23 mouse cellular contexts compared by ENCODE assay signal in genomic region chr9:77502171-77502547, GRCm38 (mm10). TPM values are rescaled to one million over a fixed set of nuclear protein-coding genes. Genes with fewer than 3 reads are reported as not detected.
DNase-seq lines count a peak whose midpoint lies in the region; ATAC-seq and TF ChIP-seq lines count a peak whose summit lies in the region.
"Had no signal": no experiment of that assay in that cellular context is flagged by ENCODE, and none has a peak within 500 bp of the region (broad histone marks: within the 10 kb centered on the region; RNA-seq: fewer than 3 reads in every experiment).

No protein-coding gene starts in this region.

- H3K9ac ChIP-seq in forebrain, postnatal 0 days = no peak overlapping the region
- no peak overlapping the region for H3K9ac ChIP-seq in neural tube, embryonic 12.5 days
- H3K9ac ChIP-seq in neural tube, embryonic 15.5 days (replicated peaks) = no peak overlapping the region
- no peak overlapping the region for H3K9ac ChIP-seq in hindbrain, postnatal 0 days (replicated peaks; ENCODE audit: low read length)
- H3K9ac ChIP-seq in heart, adult 2 months (ENCODE audit: low read depth, low read length) = no peak overlapping the region
- H3K9ac ChIP-seq: embryonic facial prominence, embryonic 12.5 days; heart, embryonic 12.5 days had no signal

- peaks cover 10% of the 10 kb centered on the region; the same call in 1 of the 2 replicates for H3K27me3 ChIP-seq in forebrain, embryonic 10.5 days (ENCODE audit: poor library complexity, severe bottlenecking)
- H3K27me3 ChIP-seq in forebrain, postnatal 0 days (ENCODE audit: insufficient read depth, low read length) = no peaks in the 10 kb centered on the region
- peaks cover 8% of the 10 kb centered on the region; the same call in 1 of the 2 replicates for H3K27me3 ChIP-seq in neural tube, embryonic 12.5 days (replicated peaks)
- no peaks in the 10 kb centered on the region for H3K27me3 ChIP-seq in neural tube, embryonic 15.5 days (replicated peaks)
- no peaks in the 10 kb centered on the region for H3K27me3 ChIP-seq in hindbrain, postnatal 0 days (ENCODE audit: insufficient read depth, low read length)
- H3K27me3 ChIP-seq in heart, adult 2 months (ENCODE audit: control insufficient read depth, insufficient read depth, low read length) = no peaks in the 10 kb centered on the region
- H3K27me3 ChIP-seq: embryonic facial prominence, embryonic 12.5 days; heart, embryonic 12.5 days had no signal

- WGBS in forebrain, embryonic 10.5 days = 38% methylated on average over 6 of the region's 6 CpGs
- WGBS in forebrain, postnatal 0 days = 15% methylated on average over 6 of the region's 6 CpGs
- WGBS in neural tube, embryonic 12.5 days = 43% methylated on average over 6 of the region's 6 CpGs
- 33% methylated on average over 6 of the region's 6 CpGs for WGBS in neural tube, embryonic 15.5 days
- WGBS in hindbrain, postnatal 0 days = 37% methylated on average over 6 of the region's 6 CpGs
- WGBS in heart, adult 2 months = 93% methylated on average over 6 of the region's 6 CpGs

- no peak overlapping the region for H3K4me2 ChIP-seq in forebrain, postnatal 0 days (ENCODE audit: low read depth)
- no peak overlapping the region for H3K4me2 ChIP-seq in neural tube, embryonic 12.5 days (replicated peaks)
- H3K4me2 ChIP-seq in neural tube, embryonic 15.5 days = no peak overlapping the region
- 0 out of 2 replicates have a peak overlapping the region, but pooled peaks have one; percentile 36 for H3K4me2 ChIP-seq in hindbrain, postnatal 0 days (ENCODE audit: low read depth, low read length)
- H3K4me2 ChIP-seq: embryonic facial prominence, embryonic 12.5 days had no signal

- H3K79me2 ChIP-seq in heart, adult 2 months (replicated peaks; ENCODE audit: control insufficient read depth, insufficient read depth, low read length) = 0 out of 2 replicates have a peak, but pooled peaks cover 2% of the 10 kb centered on the region

- H3K27ac ChIP-seq in forebrain, embryonic 10.5 days = 0 out of 2 replicates have a peak overlapping the region, but pooled peaks have one; percentile 44
- no peak overlapping the region for H3K27ac ChIP-seq in forebrain, postnatal 0 days (ENCODE audit: low read depth, low read length)
- H3K27ac ChIP-seq in neural tube, embryonic 12.5 days = no peak overlapping the region
- no peak overlapping the region for H3K27ac ChIP-seq in neural tube, embryonic 15.5 days (replicated peaks)
- no peak overlapping the region for H3K27ac ChIP-seq in hindbrain, postnatal 0 days
- H3K27ac ChIP-seq in heart, adult 2 months = no peak overlapping the region
- H3K27ac ChIP-seq: kidney, postnatal 0 days; limb, embryonic 10.5 days; stomach, postnatal 0 days had no signal

- TF ChIP-seq CTCF in forebrain, postnatal 0 days (IDR thresholded peaks at IDR 0.05; ENCODE audit: low read depth) = no peak
- no peak for TF ChIP-seq CTCF in hindbrain, postnatal 0 days (IDR thresholded peaks at IDR 0.05; ENCODE audit: low read depth)
- no peak for TF ChIP-seq CTCF in heart, adult 2 months (IDR thresholded peaks at IDR 0.05)

- no peaks in the 10 kb centered on the region for H3K36me3 ChIP-seq in forebrain, embryonic 10.5 days (replicated peaks)
- no peaks in the 10 kb centered on the region for H3K36me3 ChIP-seq in forebrain, postnatal 0 days (ENCODE audit: insufficient read depth)
- no peaks in the 10 kb centered on the region for H3K36me3 ChIP-seq in neural tube, embryonic 12.5 days
- no peaks in the 10 kb centered on the region for H3K36me3 ChIP-seq in neural tube, embryonic 15.5 days
- H3K36me3 ChIP-seq in hindbrain, postnatal 0 days (ENCODE audit: insufficient read depth, low read length) = no peaks in the 10 kb centered on the region
- no peaks in the 10 kb centered on the region; the same call in 1 of the 2 replicates for H3K36me3 ChIP-seq in heart, adult 2 months (ENCODE audit: control insufficient read depth, insufficient read depth, low read length)
- H3K36me3 ChIP-seq: embryonic facial prominence, embryonic 12.5 days; heart, embryonic 12.5 days; limb, embryonic 10.5 days had no signal

- H3K4me3 ChIP-seq in forebrain, embryonic 10.5 days = peak overlapping the region; percentile 38; the same call in 1 of the 2 replicates
- H3K4me3 ChIP-seq in forebrain, postnatal 0 days (ENCODE audit: low read depth, low read length) = no peak overlapping the region
- H3K4me3 ChIP-seq in neural tube, embryonic 12.5 days = no peak overlapping the region
- no peak overlapping the region for H3K4me3 ChIP-seq in neural tube, embryonic 15.5 days (replicated peaks)
- H3K4me3 ChIP-seq in hindbrain, postnatal 0 days (ENCODE audit: low read length) = no peak overlapping the region
- H3K4me3 ChIP-seq in heart, adult 2 months = no peak overlapping the region
- H3K4me3 ChIP-seq: embryonic facial prominence, embryonic 12.5 days; erythroblast, embryonic 14.5 days; heart, embryonic 12.5 days; limb, embryonic 10.5 days had no signal

- TF ChIP-seq POLR2A in heart, adult 2 months (IDR thresholded peaks at IDR 0.05; ENCODE audit: insufficient read depth, low read depth, low read length) = no peak

- H3K9me3 ChIP-seq in forebrain, embryonic 10.5 days = no peaks in the 10 kb centered on the region
- no peaks in the 10 kb centered on the region for H3K9me3 ChIP-seq in forebrain, postnatal 0 days (ENCODE audit: low read length)
- no peaks in the 10 kb centered on the region for H3K9me3 ChIP-seq in neural tube, embryonic 12.5 days
- no peaks in the 10 kb centered on the region for H3K9me3 ChIP-seq in neural tube, embryonic 15.5 days (replicated peaks)
- H3K9me3 ChIP-seq in hindbrain, postnatal 0 days (ENCODE audit: low read length) = no peaks in the 10 kb centered on the region
- H3K9me3 ChIP-seq: embryonic facial prominence, embryonic 12.5 days; heart, embryonic 12.5 days; limb, embryonic 10.5 days had no signal

- TF ChIP-seq EP300 in heart, adult 2 months (IDR thresholded peaks at IDR 0.05; ENCODE audit: insufficient read depth, low read depth, low read length) = no peak

- H3K4me1 ChIP-seq in forebrain, embryonic 10.5 days = peaks cover 69% of the 10 kb centered on the region
- peaks cover 6% of the 10 kb centered on the region; the same call in 1 of the 2 replicates for H3K4me1 ChIP-seq in forebrain, postnatal 0 days (ENCODE audit: insufficient read depth)
- H3K4me1 ChIP-seq in neural tube, embryonic 12.5 days = peaks cover 10% of the 10 kb centered on the region
- peaks cover 14% of the 10 kb centered on the region for H3K4me1 ChIP-seq in neural tube, embryonic 15.5 days
- 0 out of 2 replicates have a peak, but pooled peaks cover 4% of the 10 kb centered on the region for H3K4me1 ChIP-seq in hindbrain, postnatal 0 days (ENCODE audit: insufficient read depth, low read length)
- H3K4me1 ChIP-seq in heart, adult 2 months (ENCODE audit: control insufficient read depth, insufficient read depth, low read length) = peaks cover 1% of the 10 kb centered on the region

- no peak for DNase-seq in forebrain, embryonic 10.5 days (ENCODE audit: extremely low spot score, low spot score)
- no peak for DNase-seq in forebrain, postnatal 0 days
- DNase-seq in hindbrain, postnatal 0 days (ENCODE audit: low spot score) = no peak
- DNase-seq in heart, adult 9 months (ENCODE audit: low spot score in 2 of 2) = no peak
- no peak for DNase-seq in heart, adult 2 months
- DNase-seq in kidney, postnatal 10 days = no peak
- DNase-seq: adrenal gland, adult 2 months; cerebellum, adult 9-11 months; gastrocnemius, postnatal 14 days; heart, postnatal 14 days; kidney, adult 18-20 months; lung, adult 18-20 months; lung, postnatal 14 days; right cerebral cortex, postnatal 4 days; thymus, postnatal 14 days had no signal

- intact Hi-C loops in heart, adult 2 months (cut with DNase I) = no loop called here

- no peak for ATAC-seq in forebrain, postnatal 0 days
- peak; percentile 72 for ATAC-seq in neural tube, embryonic 12.5 days (ENCODE audit: low FRiP score, low read depth)
- ATAC-seq in neural tube, embryonic 15.5 days (ENCODE audit: low FRiP score) = no peak
- ATAC-seq in hindbrain, postnatal 0 days = no peak

RNA-seq across cellular contexts. Expression of gene Lrrc1, which starts 42.5 kb away (rescaled TPM):
- polyA plus RNA-seq in forebrain, embryonic 10.5 days (2016; fragmentation: Nextera tagmentation; extraction: Ambion mirVana) = 14.4 and 15.9 TPM in 2 replicates
- 11.9 and 14.8 TPM in 2 replicates for total RNA-seq in forebrain, postnatal 0 days (2014; rRNA removed)
- 3.8 and 5.4 TPM in 2 replicates for polyA plus RNA-seq in forebrain, postnatal 0 days (2015; fragmentation: Nextera tagmentation; extraction: Ambion mirVana)
- 6.8 and 7.0 TPM in 2 replicates for polyA plus RNA-seq in neural tube, embryonic 12.5 days (2016; fragmentation: Nextera tagmentation; extraction: Ambion mirVana)
- 4.8 and 8.6 TPM in 2 replicates for polyA plus RNA-seq in neural tube, embryonic 15.5 days (2015; fragmentation: Nextera tagmentation; extraction: Ambion mirVana)
- 19.8 and 49.7 TPM in 2 replicates for total RNA-seq in hindbrain, postnatal 0 days (2014; rRNA removed)
- 7.4 and 7.6 TPM in 2 replicates for polyA plus RNA-seq in hindbrain, postnatal 0 days (2015; fragmentation: Nextera tagmentation; extraction: Ambion mirVana)
- total RNA-seq in heart, adult 2 months (2021) = 10 to 100 TPM; 13.3 to 13.8 TPM
- 21.5 and 26.6 TPM in 2 replicates for polyA plus RNA-seq in heart, adult 2 months (2012; rRNA removed)
